Mouse (Mus musculus) frontal cortex, adult (tissue): Measurements from ENCODE around the gene Ermp1.

Source experiments
- ATAC-seq: cut with Nextera tagmentation; 2 replicates; pipeline ENCODE4 v1.9.2; 2017; ENCODE audit warnings: mild to moderate bottlenecking, moderate library complexity, mixed read lengths; ENCODE audit not compliant: low TSS enrichment

Gene Ermp1

DNA sequence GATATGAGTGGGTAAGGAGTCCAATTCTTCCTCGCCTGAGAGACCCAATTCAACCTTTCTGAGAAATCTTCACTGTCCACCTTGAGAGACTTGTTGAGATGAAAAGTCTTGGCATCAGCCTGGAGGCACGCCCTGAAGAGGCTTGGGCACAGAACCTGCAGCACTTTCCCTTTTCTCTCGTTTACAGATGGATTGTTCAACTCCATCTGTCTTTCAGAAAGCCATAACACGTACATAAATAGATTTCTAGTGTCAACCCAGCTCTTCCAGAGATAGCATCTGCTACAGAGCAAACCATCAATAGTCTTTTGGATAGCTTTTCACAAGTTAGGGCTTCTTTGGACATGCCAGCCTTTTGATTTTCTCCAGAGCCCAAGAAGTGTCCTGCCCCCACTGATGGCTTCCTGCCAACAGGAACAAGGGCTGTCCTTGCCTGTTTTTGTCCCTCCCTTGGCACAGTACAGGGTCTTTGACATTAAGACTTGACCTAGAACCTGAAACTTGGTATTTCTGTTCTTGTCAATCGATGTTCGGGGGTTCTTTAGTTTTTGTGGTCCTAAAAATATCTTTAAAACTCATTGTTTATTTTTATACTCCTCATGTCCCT, 13.9 kb upstream of the Ermp1 start:
- peak; percentile 75 for ATAC-seq

DNA sequence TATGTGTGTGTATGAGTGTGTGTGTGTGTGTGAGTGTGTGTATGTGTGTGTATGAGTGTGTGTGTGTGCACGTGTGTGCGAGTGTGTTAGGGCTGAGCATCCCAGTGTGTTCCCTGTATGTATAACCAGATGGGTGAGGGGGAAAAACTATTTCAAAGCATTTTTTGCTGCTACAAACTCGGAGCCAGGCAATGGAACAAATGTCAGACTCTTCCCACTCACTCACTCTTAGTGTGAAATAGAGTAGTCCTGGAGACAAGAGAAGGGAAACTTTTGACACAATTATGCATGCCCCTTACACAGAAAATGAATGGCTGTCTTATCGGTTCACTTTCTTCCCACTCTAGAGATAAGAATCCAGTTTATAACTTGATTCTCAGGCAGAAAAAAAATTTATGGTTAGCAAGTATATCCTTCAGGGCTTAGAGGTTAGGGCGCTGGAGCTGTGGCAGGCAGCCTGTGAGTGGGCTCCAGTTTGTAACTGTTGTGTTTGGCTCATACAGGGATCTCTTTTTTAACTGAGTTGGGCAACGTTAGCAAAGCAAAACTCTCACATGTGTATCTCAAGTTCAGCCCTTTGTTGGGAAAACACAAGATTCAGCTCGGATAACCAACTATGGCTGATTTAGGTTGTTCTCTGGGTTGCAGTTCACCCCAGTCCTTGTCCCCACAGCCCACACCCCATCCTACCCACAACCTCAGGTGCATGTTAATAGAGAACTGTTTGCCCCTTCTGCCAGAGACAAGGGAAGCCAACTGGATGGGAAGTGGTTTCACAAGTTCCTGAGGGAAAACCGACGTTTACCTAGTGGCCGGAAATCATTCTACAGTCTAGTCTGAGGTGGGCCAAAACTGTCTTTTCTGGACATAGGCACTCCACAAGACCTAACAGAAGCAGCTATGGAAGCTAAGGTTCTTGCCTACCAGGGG, 12.9 kb upstream of the Ermp1 start:
- ATAC-seq = peak; percentile 64

DNA sequence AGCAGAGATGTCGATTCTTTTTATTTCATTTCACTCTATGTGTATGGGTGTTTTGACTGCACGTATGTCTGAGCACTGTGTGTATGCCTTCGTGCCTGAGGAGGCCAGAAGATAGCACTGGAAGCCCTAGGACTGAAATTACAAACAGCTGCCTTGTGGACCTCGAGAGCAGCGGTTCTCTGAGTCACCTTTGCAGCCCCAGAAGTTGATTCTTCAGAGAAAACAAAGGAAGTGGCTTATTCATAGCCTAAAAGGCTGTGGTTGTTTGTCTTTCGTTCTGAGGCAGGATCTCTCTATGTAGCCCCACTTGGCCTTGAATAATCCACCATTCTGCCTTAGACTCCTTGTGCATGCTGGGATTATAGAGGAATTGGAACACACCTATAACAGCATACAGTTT, 11.5 kb upstream of the Ermp1 start:
- no peak for ATAC-seq

DNA sequence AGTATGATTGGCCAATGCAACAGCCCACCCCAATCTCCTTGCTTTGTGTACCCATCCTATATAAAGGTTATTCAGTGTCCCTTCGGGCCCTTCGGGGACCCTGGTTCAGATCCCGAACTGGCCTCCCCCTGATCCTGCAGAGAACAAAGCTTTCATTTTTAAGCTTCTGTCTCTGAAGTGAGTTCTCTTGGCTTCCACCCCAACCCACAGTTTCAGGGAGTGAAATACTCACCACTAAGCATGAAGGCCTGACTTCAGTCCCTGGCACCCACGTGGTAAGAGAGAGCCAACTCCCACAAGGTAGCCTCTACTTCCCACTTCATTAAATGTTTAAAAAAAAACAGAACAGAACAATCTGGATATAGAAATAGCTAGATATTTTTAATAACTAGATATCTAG, 10.6 kb upstream of the Ermp1 start:
- ATAC-seq = no peak

DNA sequence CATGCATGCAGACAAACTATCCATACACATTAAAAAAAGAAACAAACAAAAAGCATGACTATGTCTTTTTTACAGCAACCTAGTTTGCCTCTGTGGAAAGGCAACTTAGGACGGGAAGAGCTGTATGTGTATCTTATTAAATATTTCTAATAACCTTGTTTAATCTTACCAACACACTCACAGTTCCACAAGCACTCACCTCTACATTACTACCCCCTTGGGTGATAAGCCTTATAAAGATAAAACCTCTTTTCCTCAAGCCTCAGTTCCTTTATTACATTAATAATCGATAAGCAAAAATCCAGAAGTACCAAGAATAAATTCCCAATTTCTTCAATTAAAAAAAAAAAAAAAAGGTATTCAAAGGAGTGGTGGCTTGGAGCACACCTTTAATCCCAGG, 9.3 kb upstream of the Ermp1 start:
- no peak for ATAC-seq

DNA sequence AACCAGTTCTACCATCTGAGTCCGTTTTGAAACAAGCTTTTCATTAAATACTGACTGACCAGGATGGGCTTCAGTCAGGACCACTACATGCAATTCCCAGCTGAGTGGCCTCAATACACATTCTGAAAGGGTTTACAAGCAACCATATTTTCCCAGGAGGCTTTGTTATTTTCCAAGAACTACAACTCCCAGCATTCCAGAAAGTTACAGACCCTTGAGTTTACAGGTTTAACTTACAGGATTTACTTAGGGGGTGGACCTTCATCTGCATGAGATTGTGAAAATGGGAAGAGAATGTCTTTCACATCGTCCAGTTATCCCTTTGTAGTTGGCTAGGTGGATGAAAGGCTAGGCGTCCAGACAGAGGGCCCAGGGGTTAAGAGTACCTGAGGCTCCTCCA, 8.8 kb upstream of the Ermp1 start:
- no peak for ATAC-seq

DNA sequence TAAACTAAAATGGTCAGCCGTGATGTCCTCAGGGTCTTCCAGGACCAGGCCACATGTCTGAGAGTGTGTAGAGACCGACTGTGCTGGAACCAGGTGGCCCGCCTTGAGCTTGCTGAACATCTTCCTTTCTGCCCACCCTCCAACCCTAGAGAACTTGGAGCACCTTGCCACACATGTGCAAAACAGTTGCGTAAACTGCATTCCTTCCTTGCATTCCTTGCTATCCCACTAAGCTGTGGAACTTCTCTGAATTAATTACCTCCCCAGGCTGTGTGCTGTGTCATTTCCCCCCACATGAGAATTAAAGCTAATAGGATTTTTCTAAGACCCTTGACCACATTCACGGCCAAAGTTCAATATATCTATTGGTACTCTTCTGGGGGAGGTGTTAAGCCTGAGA, 8.4 kb upstream of the Ermp1 start:
- no peak for ATAC-seq

DNA sequence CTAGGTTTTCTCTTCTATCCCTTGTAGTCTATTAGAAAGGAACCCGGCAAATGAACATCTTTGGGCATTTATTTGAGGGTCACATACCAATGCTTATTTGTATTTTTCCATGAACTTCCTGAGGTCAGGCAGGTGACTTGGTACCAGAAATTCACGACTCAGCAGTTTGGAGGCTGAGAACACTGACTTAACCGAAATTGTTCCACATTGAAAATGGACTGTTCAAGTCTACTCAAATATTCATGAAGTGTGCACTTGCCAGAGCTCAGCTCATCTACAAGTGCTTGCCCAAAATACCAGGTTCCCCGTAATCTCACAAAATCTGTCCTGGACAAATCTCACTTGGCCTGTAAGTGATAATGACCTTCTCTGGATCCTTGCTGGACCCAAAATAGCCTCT, 7.8 kb upstream of the Ermp1 start:
- peak; percentile 53; the same call in 1 of the 2 replicates for ATAC-seq

DNA sequence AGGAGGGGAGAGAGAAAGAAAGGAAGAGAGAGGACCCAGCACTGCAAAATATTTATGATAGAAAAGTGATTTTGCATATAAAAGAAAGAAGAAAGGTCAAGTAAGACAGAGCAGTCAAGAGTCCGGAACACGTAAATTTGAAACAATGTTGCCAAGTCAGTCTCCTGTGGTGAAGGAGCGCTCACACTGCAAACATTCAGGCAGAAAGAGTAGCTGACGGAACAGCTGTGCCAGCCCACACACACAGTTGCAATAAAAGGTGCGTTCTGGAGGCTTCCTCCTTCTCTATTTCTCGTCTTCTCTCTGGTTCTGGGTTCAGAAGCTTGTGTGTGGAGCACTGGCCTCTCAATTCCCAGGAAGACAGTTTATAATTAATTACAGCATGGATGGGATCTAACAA, 6.9 kb upstream of the Ermp1 start:
- peak; percentile 64; the same call in 1 of the 2 replicates for ATAC-seq

DNA sequence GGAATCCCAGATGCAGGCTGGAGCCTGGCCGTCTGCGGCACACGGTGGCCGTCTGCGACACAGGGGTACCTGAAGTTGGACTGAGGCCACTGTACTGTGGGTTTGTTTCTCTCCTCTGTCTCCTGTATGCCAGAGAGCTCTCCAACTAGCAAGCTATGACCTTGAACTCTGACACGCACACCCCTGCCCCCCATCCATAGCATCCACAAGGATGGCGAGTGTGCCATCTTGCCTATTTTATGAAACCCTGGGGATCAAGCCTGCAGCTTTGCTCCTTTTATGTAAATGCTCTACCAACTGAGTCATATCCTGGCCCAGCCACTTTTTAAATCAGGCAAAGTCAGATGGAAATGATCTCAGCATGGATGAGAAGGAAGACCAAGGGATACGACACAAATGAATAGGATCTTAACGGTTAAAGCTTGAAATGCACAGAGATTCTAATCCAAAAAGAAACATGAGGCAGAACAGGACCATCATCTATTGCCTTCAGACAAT, 5.6 kb upstream of the Ermp1 start:
- no peak for ATAC-seq

DNA sequence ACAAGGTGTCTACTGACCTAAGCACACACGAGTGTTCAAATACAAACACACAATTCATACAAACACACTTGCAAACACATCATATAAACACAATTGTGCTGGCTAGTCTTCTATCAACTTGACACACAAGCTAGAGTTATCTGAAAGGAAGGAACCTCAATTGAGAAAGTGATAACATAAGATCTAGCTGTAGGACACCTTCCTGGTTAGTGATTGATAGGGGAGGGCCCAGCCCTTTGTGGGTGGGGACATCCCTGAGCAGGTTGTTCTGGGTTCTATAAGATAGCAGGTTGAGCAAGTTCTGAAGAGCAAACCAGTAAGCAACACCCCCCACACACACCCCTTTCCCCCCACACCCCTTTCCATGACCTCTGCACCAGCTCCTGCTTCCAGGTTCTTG, 1.5 kb upstream of the Ermp1 start:
- ATAC-seq = no peak

DNA sequence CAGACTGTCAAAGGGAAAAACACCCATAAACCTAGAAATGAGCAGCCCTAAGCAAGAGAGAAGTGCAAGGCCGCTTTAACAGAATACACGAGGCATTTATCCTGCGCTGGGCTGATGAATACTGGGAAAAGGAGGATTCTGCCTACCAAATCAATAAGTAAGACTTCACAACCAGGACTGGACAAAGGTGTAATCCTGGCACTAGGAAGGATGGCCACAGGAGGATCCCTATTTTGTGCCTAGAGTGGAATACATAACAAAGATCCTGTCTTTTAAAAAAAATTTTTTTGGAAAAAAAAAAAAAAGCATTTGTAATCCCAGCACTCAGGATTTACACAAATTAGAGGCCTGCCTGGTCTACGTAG, 317 bp upstream of the Ermp1 start:
- ATAC-seq = no peak; the same call in 1 of the 2 replicates

DNA sequence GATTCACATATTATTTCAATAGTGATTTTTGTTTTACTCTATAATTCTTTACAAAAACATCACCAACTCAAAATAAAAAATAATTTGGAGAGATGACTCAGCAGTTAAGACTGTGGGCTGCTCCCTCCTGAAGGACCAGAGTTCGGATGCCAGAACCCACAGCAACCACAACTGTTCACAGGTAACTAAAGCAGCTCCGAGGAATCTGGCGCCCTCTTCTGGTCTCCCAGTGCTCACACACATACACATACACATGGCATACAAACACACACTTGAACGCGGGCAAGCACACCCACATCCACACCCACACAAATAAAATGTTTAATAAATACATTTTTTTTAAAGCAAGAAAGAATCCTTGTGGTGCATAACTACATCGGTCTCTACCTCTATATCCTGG, 3.5 kb downstream of the Ermp1 start:
- ATAC-seq = no peak

DNA sequence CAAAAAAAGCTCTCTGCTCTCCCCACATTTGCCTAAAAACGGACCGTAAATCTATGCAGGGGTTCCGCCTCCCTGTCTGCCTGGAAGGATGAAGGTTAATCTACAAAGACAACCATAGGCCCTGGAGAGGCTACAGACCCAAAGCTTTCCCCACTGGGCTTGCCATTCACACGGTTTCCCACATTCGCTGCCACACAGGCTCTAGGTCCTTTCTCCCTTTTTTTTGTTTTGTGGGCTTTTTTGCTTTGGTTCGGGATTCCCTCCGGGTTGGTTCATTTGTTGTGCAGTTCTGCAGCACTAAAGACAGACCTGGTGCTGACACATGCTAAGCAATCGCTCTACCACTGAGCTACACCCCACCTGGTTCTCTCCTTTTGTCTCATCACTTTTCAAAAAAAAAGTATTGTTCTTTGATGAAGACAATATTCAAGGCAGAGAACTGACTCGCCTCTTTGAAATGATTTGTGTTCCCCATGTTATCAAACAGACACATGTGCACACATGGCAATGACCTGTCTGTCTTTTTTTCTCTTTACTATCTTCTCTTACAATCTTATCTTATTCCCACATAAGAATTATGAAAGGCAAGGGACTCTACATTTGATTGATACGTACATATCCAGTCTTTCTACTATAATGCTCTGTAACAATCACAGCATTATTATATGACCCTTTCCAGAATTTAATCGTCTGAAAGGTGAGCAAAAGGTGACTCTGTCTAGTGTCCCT, 4.9 kb downstream of the Ermp1 start:
- no peak for ATAC-seq

DNA sequence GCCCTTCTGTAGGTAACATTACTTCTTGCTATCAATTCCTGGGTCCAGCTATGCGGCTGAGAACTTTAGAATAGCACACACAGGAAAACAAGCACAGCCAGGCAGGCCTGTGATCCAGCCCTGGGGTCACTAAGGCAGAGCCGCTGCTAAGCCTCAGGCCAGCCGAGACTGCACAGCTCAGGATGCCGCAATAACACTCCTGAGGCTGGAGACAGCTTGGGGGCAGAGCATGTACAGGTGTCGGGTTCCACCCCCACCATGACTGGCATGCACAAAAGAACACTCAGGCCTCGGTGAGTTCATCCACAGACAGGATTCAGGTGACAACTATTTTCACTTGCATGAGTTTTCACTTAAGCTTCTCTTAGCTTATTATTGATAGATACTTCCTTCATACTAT, 6.0 kb downstream of the Ermp1 start:
- no peak for ATAC-seq

DNA sequence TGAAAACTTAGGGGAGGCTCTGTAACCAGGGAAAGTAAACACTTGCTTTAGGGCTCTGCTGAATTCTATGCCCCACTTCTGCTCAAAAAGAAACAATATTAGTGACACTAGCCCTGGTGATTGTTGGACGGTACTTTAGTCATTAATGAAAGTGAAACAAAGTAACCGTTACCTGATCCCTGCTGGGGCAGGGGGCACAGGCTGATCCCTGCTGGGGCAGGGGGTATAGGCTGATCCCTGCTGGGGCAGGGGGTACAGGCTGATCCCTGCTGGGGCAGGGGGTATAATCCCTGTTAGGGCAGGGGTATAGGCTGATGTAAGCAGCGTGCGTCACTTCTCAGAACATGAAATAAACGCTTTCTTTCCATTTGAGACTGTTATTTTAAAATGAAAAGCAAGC, 6.7 kb downstream of the Ermp1 start:
- peak; percentile 28; the same call in 1 of the 2 replicates for ATAC-seq

DNA sequence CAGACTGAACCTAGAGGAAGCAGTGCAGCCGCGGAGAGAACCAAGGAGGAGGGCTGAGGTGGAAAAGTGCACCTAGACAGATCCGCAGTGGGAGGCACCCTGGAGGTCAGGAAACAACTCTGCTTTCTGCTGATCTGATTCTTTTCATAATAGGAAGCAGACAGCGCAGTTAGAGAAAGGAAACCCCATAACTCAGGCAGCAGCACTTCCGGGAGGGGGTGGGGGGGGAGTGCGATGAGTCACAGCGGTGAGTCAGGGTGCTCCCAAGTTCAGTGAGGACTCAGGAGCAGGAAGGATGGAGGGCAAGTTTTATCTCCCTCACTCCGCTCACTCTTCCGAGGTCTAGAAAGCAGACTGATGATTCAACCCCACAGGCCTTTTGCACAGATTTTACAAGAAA, 7.2 kb downstream of the Ermp1 start:
- peak; percentile 86 for ATAC-seq

DNA sequence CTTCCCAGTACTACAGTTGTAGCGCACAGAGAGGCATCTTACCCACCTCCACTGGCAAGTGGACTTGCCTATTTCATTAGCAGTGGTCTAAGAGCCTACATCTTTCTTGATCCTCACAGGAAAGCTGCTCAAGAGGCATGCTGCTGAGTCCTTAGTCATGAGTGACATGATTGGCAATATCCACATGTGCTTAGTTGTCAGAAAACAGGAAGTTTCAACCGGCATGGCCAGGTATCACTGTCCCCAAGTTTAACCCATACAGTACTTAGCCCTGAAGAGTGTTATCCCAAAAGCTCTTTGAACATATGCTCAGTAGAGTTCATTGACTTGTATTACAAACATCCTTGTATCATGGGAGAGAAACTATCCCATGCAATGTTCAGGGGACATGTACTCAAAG, 36.1 kb downstream of the Ermp1 start:
- ATAC-seq = no peak

DNA sequence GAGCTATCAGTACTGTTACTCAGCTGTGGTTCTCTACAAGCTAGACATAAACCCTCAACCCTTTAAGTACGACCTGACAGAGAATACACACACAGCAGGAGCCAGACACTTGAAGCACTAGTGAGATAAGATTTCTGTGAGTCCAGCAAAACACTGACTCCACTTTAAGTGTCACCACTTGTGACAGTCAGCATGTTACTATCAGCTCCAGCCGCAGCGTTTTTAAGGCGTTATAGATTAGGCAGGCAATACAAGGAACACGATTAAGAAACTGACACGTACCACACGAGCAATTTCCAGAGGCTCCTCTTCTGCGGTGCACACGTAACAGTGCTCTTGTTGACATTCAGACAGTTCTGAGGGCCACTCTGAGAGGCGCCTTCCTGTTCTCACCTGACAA, 37.3 kb downstream of the Ermp1 start:
- ATAC-seq = no peak

DNA sequence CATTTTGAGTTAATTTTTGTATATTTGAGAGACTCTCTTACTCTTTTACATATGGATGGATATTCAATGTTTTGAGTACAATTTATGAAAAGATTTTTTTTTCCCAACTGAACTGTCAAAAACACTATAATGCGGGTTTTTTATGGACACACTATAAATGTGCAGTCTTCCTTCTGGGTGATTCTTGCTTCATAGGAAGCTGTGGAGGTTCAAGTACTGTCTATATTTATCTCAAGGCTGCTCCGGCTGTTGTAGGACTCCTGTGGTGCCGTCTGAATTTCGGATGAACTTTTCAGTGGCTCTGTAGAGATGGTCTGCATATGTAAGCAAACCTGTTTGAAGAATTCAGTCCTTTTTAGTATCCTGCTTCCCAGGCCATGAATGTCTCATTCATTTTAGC, 40.0 kb downstream of the Ermp1 start:
- peak; percentile 72 for ATAC-seq

DNA sequence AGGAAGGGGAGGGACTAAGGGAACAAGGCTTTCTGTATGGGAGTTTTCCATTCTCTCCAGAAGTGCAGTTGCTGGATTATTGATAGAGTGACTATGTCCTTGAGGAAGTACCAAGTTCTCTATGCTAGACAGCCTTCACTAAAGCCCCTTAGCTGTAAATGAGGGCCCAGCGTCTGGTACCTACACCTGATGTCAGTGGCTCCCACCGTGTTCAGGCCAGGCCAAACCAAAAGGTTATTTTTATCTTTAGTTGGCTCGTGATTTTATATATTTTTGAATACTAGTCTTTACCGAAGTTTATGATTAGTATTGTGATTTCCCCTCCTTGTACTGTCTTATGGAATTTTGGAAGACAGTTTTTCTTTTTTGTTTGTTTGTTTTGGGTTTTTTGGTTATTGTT, 40.7 kb downstream of the Ermp1 start:
- no peak for ATAC-seq

DNA sequence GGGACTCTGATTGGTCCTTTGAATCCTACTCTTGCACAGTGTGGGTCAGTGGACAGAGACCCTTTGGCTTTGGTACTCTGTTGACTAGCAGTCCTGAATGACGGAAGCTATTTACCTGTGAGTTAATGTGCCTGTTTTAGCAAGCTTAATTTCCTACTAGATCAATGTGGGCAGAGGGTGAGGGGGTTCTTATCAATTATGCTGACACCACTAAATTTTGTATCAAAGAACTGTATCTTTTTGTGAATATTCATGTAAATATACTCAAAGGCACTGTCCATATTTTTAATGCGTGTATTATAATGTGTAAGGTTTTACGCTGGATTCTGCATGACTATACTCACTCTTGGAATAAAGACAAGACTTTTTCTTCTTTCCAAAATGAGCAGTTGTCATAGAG, 43.6 kb downstream of the Ermp1 start:
- ATAC-seq = no peak
